Mouse (Mus musculus): ENCODE measurements around the gene Pofut1. TPM values are rescaled to one million over a fixed set of nuclear protein-coding genes. Genes with fewer than 3 reads are reported as not detected.
A peak's percentile ranks its signal among the peaks of the same experiment; 100 is the strongest.

Pofut1 gene
- polyA plus RNA-seq, 1 experiment from 2014 or later: 2.8 TPM

GRCm38 (mm10) chr2:153209286-153209685 lies 32.0 kb upstream of the Pofut1 start:
- Histone ChIP-seq H3K9ac (replicated peaks; ENCODE audit: low read depth) (no peak overlapping the region), H3K4me1 (ENCODE audit: insufficient read depth, low read depth, low read length) (no peaks in the 10 kb centered on the region), H3K4me2 (replicated peaks; ENCODE audit: low read depth, low read length) (no peak overlapping the region), H3K27me3 (replicated peaks; ENCODE audit: insufficient read depth, low read length) (no peaks in the 10 kb centered on the region), H3K4me3 (ENCODE audit: low read depth, low read length) (no peak overlapping the region), H3K36me3 (ENCODE audit: insufficient read depth, low read length) (peaks cover 27% of the 10 kb centered on the region), H3K9me3 (ENCODE audit: low read length) (no peaks in the 10 kb centered on the region), H3K27ac (ENCODE audit: low read length) (no peak overlapping the region)
- no peak for ATAC-seq
- no peak for DNase-seq (ENCODE audit: low spot score)
- 83% methylated on average over 5 of the region's 5 CpGs for WGBS
- TF ChIP-seq EP300 (IDR thresholded peaks at IDR 0.05) (no peak), CTCF (IDR thresholded peaks at IDR 0.05) (no peak)

- peaks cover 16% of the 10 kb centered on the region; the same call in 1 of the 2 replicates for H3K36me3 ChIP-seq (ENCODE audit: insufficient read depth, low read length)
- DNase-seq (ENCODE audit: low spot score) (no peak), ATAC-seq (no peak)
- TF ChIP-seq EP300 (IDR thresholded peaks at IDR 0.05) (no peak), CTCF (IDR thresholded peaks at IDR 0.05) (no peak)
- no peak overlapping the region for H3K4me2 ChIP-seq (replicated peaks; ENCODE audit: low read depth, low read length)
- H3K9ac ChIP-seq (replicated peaks; ENCODE audit: low read depth): no peak overlapping the region
- no peak overlapping the region for H3K27ac ChIP-seq (ENCODE audit: low read length)
- WGBS: 86% methylated on average over 5 of the region's 5 CpGs
- no peaks in the 10 kb centered on the region for H3K27me3 ChIP-seq (replicated peaks; ENCODE audit: insufficient read depth, low read length)
- H3K4me1 ChIP-seq (ENCODE audit: insufficient read depth, low read depth, low read length): no peaks in the 10 kb centered on the region
- no peaks in the 10 kb centered on the region for H3K9me3 ChIP-seq (ENCODE audit: low read length)
- no peak overlapping the region for H3K4me3 ChIP-seq (ENCODE audit: low read depth, low read length)
Measured at GRCm38 (mm10) chr2:153211451-153211850, 29.9 kb upstream of the Pofut1 start.

GRCm38 (mm10) chr2:153213351-153213750 lies 28.0 kb upstream of the Pofut1 start:
- no peak overlapping the region for H3K4me2 ChIP-seq (replicated peaks; ENCODE audit: low read depth, low read length)
- DNase-seq (ENCODE audit: low spot score): no peak
- H3K36me3 ChIP-seq (ENCODE audit: insufficient read depth, low read length): peaks cover 10% of the 10 kb centered on the region; the same call in 1 of the 2 replicates
- no peaks in the 10 kb centered on the region for H3K4me1 ChIP-seq (ENCODE audit: insufficient read depth, low read depth, low read length)
- no peaks in the 10 kb centered on the region for H3K9me3 ChIP-seq (ENCODE audit: low read length)
- TF ChIP-seq CTCF (IDR thresholded peaks at IDR 0.05) (no peak), EP300 (IDR thresholded peaks at IDR 0.05) (no peak)
- H3K27me3 ChIP-seq (replicated peaks; ENCODE audit: insufficient read depth, low read length): no peaks in the 10 kb centered on the region
- no peak overlapping the region for H3K27ac ChIP-seq (ENCODE audit: low read length)
- H3K4me3 ChIP-seq (ENCODE audit: low read depth, low read length): no peak overlapping the region
- 83% methylated on average over 4 of the region's 4 CpGs for WGBS
- no peak overlapping the region for H3K9ac ChIP-seq (replicated peaks; ENCODE audit: low read depth)
- ATAC-seq: no peak

GRCm38 (mm10) chr2:153214771-153215259 lies 26.5 kb upstream of the Pofut1 start:
- Histone ChIP-seq H3K9ac (replicated peaks; ENCODE audit: low read depth) (no peak overlapping the region), H3K4me2 (replicated peaks; ENCODE audit: low read depth, low read length) (no peak overlapping the region), H3K4me1 (ENCODE audit: insufficient read depth, low read depth, low read length) (no peaks in the 10 kb centered on the region), H3K27ac (ENCODE audit: low read length) (peak overlapping the region; percentile 32; the same call in 1 of the 2 replicates), H3K27me3 (replicated peaks; ENCODE audit: insufficient read depth, low read length) (no peaks in the 10 kb centered on the region), H3K9me3 (ENCODE audit: low read length) (no peaks in the 10 kb centered on the region), H3K36me3 (ENCODE audit: insufficient read depth, low read length) (no peaks in the 10 kb centered on the region), H3K4me3 (ENCODE audit: low read depth, low read length) (no peak overlapping the region)
- no peak for TF ChIP-seq EP300 (IDR thresholded peaks at IDR 0.05)
- no peak for TF ChIP-seq CTCF (IDR thresholded peaks at IDR 0.05)
- WGBS: 32% methylated on average over 6 of the region's 6 CpGs
- DNase-seq (ENCODE audit: low spot score): peak; percentile 75
- peak; percentile 87 for ATAC-seq

- no peaks in the 10 kb centered on the region for H3K9me3 ChIP-seq (ENCODE audit: low read length)
- H3K4me2 ChIP-seq (replicated peaks; ENCODE audit: low read depth, low read length): no peak overlapping the region
- no peak overlapping the region for H3K27ac ChIP-seq (ENCODE audit: low read length)
- 73% methylated on average over 4 of the region's 4 CpGs for WGBS
- no peaks in the 10 kb centered on the region for H3K36me3 ChIP-seq (ENCODE audit: insufficient read depth, low read length)
- DNase-seq (ENCODE audit: low spot score): no peak
- H3K27me3 ChIP-seq (replicated peaks; ENCODE audit: insufficient read depth, low read length): no peaks in the 10 kb centered on the region
- no peak for TF ChIP-seq CTCF (IDR thresholded peaks at IDR 0.05)
- TF ChIP-seq EP300 (IDR thresholded peaks at IDR 0.05): no peak
- no peak overlapping the region for H3K9ac ChIP-seq (replicated peaks; ENCODE audit: low read depth)
- no peak overlapping the region for H3K4me3 ChIP-seq (ENCODE audit: low read depth, low read length)
- ATAC-seq: no peak
- no peaks in the 10 kb centered on the region for H3K4me1 ChIP-seq (ENCODE audit: insufficient read depth, low read depth, low read length)
Measured at GRCm38 (mm10) chr2:153215421-153215820, 25.9 kb upstream of the Pofut1 start.

GRCm38 (mm10) chr2:153217826-153218340 lies 23.4 kb upstream of the Pofut1 start:
- WGBS: 75% methylated on average over 10 of the region's 10 CpGs
- Histone ChIP-seq H3K27ac (ENCODE audit: low read length) (no peak overlapping the region), H3K9me3 (ENCODE audit: low read length) (no peaks in the 10 kb centered on the region), H3K4me3 (ENCODE audit: low read depth, low read length) (no peak overlapping the region), H3K9ac (replicated peaks; ENCODE audit: low read depth) (no peak overlapping the region), H3K36me3 (ENCODE audit: insufficient read depth, low read length) (no peaks in the 10 kb centered on the region), H3K4me1 (ENCODE audit: insufficient read depth, low read depth, low read length) (no peaks in the 10 kb centered on the region), H3K27me3 (replicated peaks; ENCODE audit: insufficient read depth, low read length) (no peaks in the 10 kb centered on the region), H3K4me2 (replicated peaks; ENCODE audit: low read depth, low read length) (no peak overlapping the region)
- DNase-seq (ENCODE audit: low spot score) (no peak), ATAC-seq (no peak)
- no peak for TF ChIP-seq CTCF (IDR thresholded peaks at IDR 0.05)
- TF ChIP-seq EP300 (IDR thresholded peaks at IDR 0.05): no peak

Measured in lung, postnatal 0 days (tissue).